Mouse (Mus musculus): ENCODE data around the gene Nck2. TPM values are rescaled to one million over a fixed set of nuclear protein-coding genes. Genes with fewer than 3 reads are reported as not detected.

Nck2 gene
- polyA plus RNA-seq, 1 experiment = not detected

DNA sequence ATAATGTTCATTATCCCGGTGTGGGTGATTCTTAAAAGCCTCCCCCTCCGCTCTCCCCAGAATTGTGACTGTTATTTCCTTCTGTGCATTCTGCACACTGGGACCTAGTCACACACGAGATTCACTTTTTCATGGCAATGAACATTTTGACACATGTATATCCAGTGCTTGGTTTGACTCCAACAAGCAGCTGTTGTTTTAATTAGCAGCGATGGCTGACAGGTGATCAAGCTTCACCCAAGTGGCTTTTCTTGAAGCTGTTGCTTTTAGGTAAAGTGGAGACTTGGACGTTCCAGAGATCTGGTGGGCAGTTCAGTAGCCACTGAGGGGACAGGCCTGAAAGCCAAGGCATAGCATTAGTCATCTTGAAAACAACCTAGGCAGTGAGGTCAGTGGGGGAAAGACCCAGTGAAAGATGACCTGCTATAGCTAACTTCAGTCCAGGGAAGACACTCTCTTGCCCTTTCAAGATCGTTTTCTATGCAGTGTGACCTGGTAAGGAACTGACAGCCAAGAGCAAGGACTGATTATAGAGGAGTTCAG lies 17.3 kb upstream of the Nck2 start:
- no peak overlapping the region for H3K27ac ChIP-seq (ENCODE audit: insufficient read depth, low read depth, low read length)
- H3K4me1 ChIP-seq (ENCODE audit: control insufficient read depth, insufficient read depth, low read length) = no peaks in the 10 kb centered on the region
- no peak for TF ChIP-seq CTCF (IDR thresholded peaks at IDR 0.05; ENCODE audit: insufficient read depth, low read depth, low read length)
- no peak for TF ChIP-seq POLR2A (IDR thresholded peaks at IDR 0.05; ENCODE audit: insufficient read depth, low read depth, low read length)
- no peak overlapping the region for H3K4me3 ChIP-seq (ENCODE audit: insufficient read depth, low read depth, low read length)
- WGBS = 58% methylated on average over 6 of the region's 6 CpGs

DNA sequence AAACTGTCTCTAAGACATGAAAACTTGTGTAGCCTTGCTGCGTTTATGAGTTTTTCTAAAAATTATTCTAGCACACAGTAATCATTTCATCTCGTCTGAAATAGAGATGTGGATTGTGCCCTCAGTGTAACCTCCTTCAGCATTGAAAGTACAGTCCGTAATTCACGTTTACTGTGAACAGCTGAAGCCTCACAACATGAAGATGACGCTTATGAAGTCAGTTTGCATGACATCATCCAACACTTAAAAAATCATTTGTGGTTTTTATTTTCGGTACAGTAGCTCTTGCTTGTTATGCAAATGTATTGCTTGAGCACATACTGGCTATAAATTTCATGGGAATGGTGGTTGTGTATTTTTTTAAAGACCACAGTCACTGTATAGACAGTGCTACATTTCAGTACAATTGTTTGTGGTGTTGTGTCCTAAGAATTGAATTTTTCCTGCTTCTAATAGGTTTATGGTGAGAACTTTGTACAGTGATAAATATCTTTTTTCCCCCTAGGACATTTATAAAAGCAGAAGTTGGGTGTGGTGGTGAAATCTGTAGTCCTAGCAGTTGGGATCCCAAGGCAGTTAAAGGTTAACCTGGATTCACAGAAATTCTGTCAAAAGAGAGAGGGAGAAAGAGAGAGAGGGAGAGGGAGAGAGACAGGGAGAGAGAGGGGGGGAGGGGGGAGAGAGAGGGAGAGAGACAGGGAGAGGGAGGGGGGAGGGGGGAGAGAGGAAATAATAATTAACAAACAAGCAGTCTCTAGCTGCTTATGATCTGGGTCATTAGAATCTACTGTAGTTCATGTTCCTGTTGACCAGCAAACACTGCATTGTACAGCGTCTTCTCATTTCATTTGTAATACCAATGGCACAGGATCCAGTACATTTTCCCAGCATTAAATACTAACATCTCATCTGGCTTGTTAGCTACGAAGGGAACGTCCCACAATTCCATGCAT lies 14.2 kb upstream of the Nck2 start:
- Histone ChIP-seq H3K4me3 (ENCODE audit: insufficient read depth, low read depth, low read length) (no peak overlapping the region), H3K4me1 (ENCODE audit: control insufficient read depth, insufficient read depth, low read length) (no peaks in the 10 kb centered on the region), H3K27ac (ENCODE audit: insufficient read depth, low read depth, low read length) (no peak overlapping the region)
- TF ChIP-seq POLR2A (IDR thresholded peaks at IDR 0.05; ENCODE audit: insufficient read depth, low read depth, low read length) (no peak), CTCF (IDR thresholded peaks at IDR 0.05; ENCODE audit: insufficient read depth, low read depth, low read length) (no peak)
- 83% methylated on average over 9 of the region's 9 CpGs for WGBS

DNA sequence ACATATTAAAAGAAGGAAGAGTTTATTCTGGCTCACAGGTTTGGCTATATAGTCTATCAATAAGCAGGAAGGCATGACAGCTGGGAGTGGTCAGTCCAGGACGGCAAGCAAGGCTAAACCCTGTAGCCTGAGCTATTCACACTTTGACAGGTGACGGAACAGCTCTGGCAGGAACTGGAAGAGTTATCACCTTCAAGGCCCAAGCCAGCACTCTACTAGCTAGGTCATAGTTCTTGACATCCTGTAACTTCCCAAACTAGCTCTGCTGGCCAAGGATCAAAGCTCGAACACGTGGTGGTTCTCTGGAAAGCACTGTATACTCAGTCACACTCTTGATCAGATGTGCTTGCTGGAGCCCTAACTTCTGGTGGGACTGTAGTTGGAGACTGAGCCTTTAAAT lies 10.5 kb upstream of the Nck2 start:
- WGBS = 85% methylated on average over 4 of the region's 4 CpGs
- H3K4me1 ChIP-seq (ENCODE audit: control insufficient read depth, insufficient read depth, low read length) = no peaks in the 10 kb centered on the region
- no peak overlapping the region for H3K27ac ChIP-seq (ENCODE audit: insufficient read depth, low read depth, low read length)
- TF ChIP-seq CTCF (IDR thresholded peaks at IDR 0.05; ENCODE audit: insufficient read depth, low read depth, low read length) = no peak
- no peak for TF ChIP-seq POLR2A (IDR thresholded peaks at IDR 0.05; ENCODE audit: insufficient read depth, low read depth, low read length)
- H3K4me3 ChIP-seq (ENCODE audit: insufficient read depth, low read depth, low read length) = no peak overlapping the region

DNA sequence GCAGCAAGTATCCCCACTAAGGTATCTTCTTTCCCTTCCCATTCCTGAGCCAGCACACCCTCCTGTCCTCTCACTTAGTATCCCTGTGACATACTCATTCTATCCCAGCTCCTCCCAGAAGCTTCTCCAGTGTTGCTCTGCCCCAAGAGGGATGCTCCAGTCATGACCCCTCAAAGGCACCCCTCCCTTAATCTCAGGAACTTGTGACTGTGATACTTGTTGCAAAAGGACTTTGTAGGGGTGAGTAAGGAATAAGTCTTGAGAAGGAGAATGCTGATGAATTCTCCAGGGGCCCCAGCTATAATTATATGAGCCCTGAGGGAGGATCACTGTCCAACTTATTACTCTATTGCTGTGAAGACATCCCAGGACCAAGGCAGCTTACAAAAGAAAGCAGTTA lies 7.8 kb upstream of the Nck2 start:
- H3K4me3 ChIP-seq (ENCODE audit: insufficient read depth, low read depth, low read length) = no peak overlapping the region
- no peak for TF ChIP-seq POLR2A (IDR thresholded peaks at IDR 0.05; ENCODE audit: insufficient read depth, low read depth, low read length)
- no peak for TF ChIP-seq CTCF (IDR thresholded peaks at IDR 0.05; ENCODE audit: insufficient read depth, low read depth, low read length)

DNA sequence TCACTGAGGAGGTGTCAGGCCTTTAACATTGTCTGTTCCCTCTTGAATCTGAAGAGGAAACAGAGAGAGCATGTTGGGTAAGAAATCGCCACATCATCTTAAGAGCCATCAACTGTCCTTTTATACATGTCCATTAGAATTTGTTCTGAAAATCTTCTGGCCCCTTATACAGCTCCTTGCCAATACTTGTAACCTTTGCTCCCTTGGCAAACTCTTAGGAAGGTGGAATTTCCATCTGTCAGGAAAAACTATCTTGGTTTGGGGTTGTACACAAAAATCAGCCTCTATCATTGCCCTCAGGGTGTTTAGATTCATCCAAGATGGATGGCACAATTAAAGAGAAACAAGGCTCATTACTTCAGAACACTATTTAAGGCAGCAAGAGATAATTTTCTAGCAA lies 5.1 kb upstream of the Nck2 start:
- no peak overlapping the region for H3K4me3 ChIP-seq (ENCODE audit: insufficient read depth, low read depth, low read length)
- no peak overlapping the region for H3K27ac ChIP-seq (ENCODE audit: insufficient read depth, low read depth, low read length)
- TF ChIP-seq CTCF (IDR thresholded peaks at IDR 0.05; ENCODE audit: insufficient read depth, low read depth, low read length) = no peak
- no peak for TF ChIP-seq POLR2A (IDR thresholded peaks at IDR 0.05; ENCODE audit: insufficient read depth, low read depth, low read length)
- 98% methylated on average over 1 of the region's 1 CpGs for WGBS
- no peaks in the 10 kb centered on the region for H3K4me1 ChIP-seq (ENCODE audit: control insufficient read depth, insufficient read depth, low read length)

More for the DNA sequence above, 7.8 kb upstream of the Nck2 start:
- no peak overlapping the region for H3K27ac ChIP-seq (ENCODE audit: insufficient read depth, low read depth, low read length)
- no peaks in the 10 kb centered on the region for H3K4me1 ChIP-seq (ENCODE audit: control insufficient read depth, insufficient read depth, low read length)

DNA sequence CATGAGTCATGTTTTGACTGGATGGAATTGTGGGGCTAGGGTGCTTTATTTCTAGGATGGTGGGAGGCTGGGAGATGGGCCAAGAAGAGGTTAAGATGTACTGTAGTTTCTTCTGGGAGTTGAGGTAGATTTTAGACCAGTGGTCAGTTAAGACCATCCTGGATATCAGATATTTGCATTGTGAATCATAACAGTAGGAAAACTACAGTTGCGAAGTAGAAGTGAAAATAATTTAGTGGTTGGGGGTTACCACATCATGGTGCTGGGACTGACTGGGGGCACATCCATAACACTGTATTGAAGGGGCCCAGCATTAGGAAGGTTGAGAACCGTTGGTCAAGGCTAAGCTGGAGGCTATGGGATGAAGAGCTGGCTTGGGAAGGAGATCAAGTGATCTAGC lies 1.8 kb upstream of the Nck2 start:
- Histone ChIP-seq H3K4me3 (ENCODE audit: insufficient read depth, low read depth, low read length) (no peak overlapping the region), H3K4me1 (ENCODE audit: control insufficient read depth, insufficient read depth, low read length) (peaks cover 2% of the 10 kb centered on the region; the same call in 1 of the 2 replicates), H3K27ac (ENCODE audit: insufficient read depth, low read depth, low read length) (no peak overlapping the region)
- TF ChIP-seq POLR2A (IDR thresholded peaks at IDR 0.05; ENCODE audit: insufficient read depth, low read depth, low read length) (no peak), CTCF (IDR thresholded peaks at IDR 0.05; ENCODE audit: insufficient read depth, low read depth, low read length) (no peak)
- 90% methylated on average over 2 of the region's 2 CpGs for WGBS

DNA sequence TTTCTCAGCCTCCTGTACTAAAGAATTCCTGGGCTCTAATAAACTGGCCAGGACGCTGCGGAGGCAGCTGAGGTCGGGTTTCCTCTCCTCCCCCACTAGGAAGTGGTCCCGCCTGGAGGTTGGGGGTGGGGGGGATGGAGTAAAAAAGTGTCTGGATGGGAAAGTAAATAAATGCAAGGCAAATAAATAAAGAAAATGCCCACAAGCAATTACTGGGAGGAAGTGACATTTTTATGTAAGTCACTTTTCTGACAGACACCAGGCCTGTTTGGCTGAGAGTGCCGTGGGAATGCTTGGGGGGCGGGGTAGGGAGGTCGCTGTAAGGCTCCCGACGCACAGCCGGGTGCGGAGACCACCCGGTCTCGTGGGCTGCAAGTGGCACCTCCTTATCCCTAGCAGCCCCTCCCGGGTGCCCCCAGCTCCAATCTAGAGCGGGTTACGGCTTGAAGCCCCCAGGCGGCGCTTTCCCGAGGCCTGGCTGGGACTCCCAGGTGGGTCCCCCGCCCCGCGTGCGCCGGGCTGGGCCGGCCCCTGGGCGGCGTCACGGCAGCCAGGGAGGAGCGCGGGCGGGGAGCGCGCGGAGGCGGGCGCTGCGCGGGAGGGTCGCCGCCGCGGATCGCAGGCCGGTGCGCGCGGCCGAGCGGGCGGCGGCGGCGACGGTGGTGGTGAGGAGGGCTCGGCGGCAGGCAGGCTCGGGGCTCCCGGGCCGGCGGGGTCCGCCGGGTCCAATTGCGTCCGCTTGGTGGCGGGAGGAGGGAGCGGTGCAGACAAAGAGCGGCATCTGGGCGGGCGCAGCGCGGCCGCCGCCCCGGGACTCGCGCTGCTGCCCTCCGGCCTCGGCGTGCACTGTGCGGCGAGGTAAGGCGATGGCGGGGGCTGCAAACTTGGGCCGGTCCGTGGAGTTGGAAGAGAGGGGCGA lies 1.1 kb downstream of the Nck2 start:
- Histone ChIP-seq H3K4me1 (ENCODE audit: control insufficient read depth, insufficient read depth, low read length) (peaks cover 5% of the 10 kb centered on the region; the same call in 1 of the 2 replicates), H3K27ac (ENCODE audit: insufficient read depth, low read depth, low read length) (peak overlapping the region; percentile 40), H3K4me3 (ENCODE audit: insufficient read depth, low read depth, low read length) (peak overlapping the region; percentile 78)
- under 1% methylated on average over 85 of the region's 86 CpGs for WGBS
- TF ChIP-seq POLR2A (IDR thresholded peaks at IDR 0.05; ENCODE audit: insufficient read depth, low read depth, low read length) (peak; percentile 69), CTCF (IDR thresholded peaks at IDR 0.05; ENCODE audit: insufficient read depth, low read depth, low read length) (no peak)

DNA sequence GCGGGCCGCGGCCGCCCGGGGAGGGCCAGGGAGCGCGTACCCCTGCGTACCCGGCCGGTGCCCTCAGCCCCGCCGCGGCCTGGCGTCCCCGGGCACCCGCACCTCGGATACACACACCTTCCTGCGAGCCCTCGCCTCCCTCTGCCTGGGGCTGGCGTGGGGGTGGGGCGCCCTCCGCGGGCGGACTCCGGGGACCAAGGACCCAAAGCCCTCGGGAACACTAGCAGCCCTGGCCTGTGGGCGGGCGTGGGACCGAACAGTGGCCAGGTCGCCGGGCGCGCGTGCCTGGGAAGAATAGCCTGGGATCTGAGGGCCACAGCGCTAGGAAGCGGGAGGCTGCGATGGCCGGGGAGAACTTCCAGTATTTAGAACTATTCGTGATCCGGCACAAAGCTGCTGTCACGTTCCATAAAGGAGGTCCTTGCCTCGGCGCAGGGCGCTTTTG lies 1.7 kb downstream of the Nck2 start:
- H3K4me1 ChIP-seq (ENCODE audit: control insufficient read depth, insufficient read depth, low read length) = peaks cover 8% of the 10 kb centered on the region
- peak overlapping the region; percentile 78 for H3K4me3 ChIP-seq (ENCODE audit: insufficient read depth, low read depth, low read length)
- TF ChIP-seq POLR2A (IDR thresholded peaks at IDR 0.05; ENCODE audit: insufficient read depth, low read depth, low read length) (no peak), CTCF (IDR thresholded peaks at IDR 0.05; ENCODE audit: insufficient read depth, low read depth, low read length) (no peak)
- under 1% methylated on average over 44 of the region's 44 CpGs for WGBS
- H3K27ac ChIP-seq (ENCODE audit: insufficient read depth, low read depth, low read length) = peak overlapping the region; percentile 40
